Mouse (Mus musculus) left cerebral cortex, adult 18-20 months (tissue): ENCODE measurements around the gene Rest. TPM values are rescaled to one million over a fixed set of nuclear protein-coding genes. Genes with fewer than 3 reads are reported as not detected.

Experiments
- DNase-seq, 2 experiments: peaks; one replicate each; pipeline ENCODE4 v3.0.0; 2021 to 2022; ENCODE audit warnings: low spot score in 2 of 2, mixed read lengths in 1 of 2
- microRNA-seq, 2 experiments: library from miRNA; unstranded; fragments of <30 nt; microRNA quantifications; one replicate each; pipeline ENCODE4 v1.2.0; 2021
- total RNA-seq, 2 experiments: library from RNA; stranded (reverse); gene quantifications; 2 replicates each; pipeline ENCODE4 v1.2.3; 2021

Gene Rest
- total RNA-seq, 2 experiments from 2014 or later = 3.5 to 3.6 TPM

- no peak for DNase-seq
These were observed 42.7 kb downstream of the Rest start for GRCm38 (mm10) chr5:77307821-77308553.

- DNase-seq = peak in 1 of 2 experiments; percentile 30
These were observed 44.0 kb downstream of the Rest start for GRCm38 (mm10) chr5:77309051-77309906.

DNA sequence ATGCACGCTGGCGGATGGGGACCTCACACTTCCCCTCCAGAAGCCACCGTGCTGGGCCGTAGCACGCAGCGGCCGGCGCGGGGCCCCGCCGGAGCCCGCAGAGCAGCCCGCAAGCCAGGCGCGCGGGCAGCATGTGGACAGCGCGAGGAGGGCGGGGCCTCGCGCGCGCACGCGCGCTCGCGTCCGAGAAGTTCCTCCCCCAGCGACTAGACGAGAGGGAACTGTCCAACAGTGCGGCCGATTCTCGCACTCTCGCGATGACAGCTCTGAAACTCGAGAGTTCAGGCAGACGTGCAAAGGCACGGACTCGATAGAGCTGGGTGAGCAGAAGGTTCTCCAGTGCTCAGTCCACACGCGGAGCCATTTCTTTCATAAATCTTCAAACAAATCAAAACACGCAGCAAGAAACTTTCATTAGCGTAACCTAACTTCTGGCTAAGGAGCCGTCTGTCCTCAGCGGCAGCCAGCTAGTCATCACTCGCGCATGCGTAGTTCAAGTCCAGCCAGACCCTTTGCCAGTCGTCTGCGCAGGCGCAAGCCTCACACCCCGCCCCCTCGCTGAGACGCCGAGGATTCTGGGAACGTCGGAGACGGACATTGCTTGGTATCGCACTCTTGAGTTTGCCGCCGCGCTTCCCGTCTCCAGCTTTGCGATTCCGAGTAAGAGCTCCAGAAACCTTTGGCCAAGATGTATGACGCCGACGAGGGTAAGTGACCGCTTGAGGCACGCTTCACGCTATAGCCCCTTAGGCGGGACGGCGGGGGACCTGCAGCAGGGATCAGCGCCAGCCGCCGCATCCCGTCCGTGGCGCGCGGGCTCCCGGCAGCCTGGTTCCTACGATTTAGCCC is 44.9 kb downstream of the Rest start, which contains the start of the genes Noa1 and Polr2b:
Gene Noa1 (minus strand): TSS at position 161 of the 849 bp plus-strand sequence.
Gene Polr2b (plus strand): TSS at position 224 of the 849 bp plus-strand sequence.
- DNase-seq = peak; percentile 99

GRCm38 (mm10) chr5:77314206-77314605 is 48.9 kb downstream of the Rest start:
- DNase-seq = no peak

DNA sequence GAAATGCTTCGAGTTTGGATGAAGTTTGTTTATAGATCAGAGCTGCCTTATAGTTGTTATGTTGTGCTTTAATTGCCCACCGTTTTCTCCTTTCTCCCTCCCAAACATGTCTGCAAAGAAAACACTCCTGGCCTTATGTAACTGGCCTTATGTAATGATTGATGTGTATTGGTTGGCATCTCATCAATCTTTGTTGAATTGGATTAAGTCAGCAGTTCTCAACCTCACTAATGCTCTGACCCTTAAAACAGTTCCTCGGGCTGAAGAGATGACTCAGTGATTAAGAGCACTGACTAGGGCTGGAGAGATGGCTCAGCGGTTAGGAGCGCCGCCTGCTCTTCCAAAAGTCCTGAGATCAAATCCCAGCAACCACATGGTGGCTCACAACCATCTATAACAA is 49.7 kb downstream of the Rest start:
- DNase-seq = no peak

DNA sequence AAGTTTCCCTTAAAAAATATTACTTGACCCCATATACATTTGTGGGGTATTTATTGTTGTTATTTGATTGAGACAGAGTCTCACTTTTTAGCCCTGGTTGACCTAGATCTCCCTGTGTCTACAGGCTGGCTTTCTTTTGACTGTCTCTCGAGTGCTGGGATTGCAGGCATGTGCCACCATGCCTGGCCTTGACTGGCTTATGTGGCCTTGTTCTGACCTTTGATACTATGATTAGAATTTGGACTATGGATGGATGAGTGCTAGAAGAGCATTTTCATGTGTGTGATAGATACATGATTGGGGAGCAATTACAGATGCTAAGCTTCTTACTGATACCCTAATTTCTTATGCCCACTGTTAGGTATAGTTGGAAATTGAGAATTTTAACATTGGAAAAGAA is 59.6 kb downstream of the Rest start:
- DNase-seq = no peak

- no peak for DNase-seq
These were observed 64.9 kb downstream of the Rest start for GRCm38 (mm10) chr5:77330154-77330553.

Small RNAs within 50 kb of the gene (microRNA-seq; reads per million reads assigned to microRNA genes)
- 0 reads per million in 2 experiments for gene Mir5098

Other genes with a start within 250 kb of the Rest start
- gene Thegl, start 249.5 kb upstream of the Rest start, total RNA-seq = under 1 TPM; 0.42 to 0.63 TPM
- gene Hopx, start 150.4 kb upstream of the Rest start, total RNA-seq = 10 to 100 TPM; 23.4 to 31.3 TPM
- not detected for gene Spink2, start 54.0 kb upstream of the Rest start, total RNA-seq
- 10 to 100 TPM; 21.2 to 23.1 TPM for gene Noa1, start 44.6 kb downstream of the Rest start, total RNA-seq
- 10 to 100 TPM; 44.0 to 45.3 TPM for gene Polr2b, start 44.7 kb downstream of the Rest start, total RNA-seq
- gene Igfbp7, start 142.6 kb downstream of the Rest start, total RNA-seq = 10 to 100 TPM; 36.1 to 38.5 TPM